ENCODE assay signal across 18 mouse cellular contexts in the genomic region with DNA sequence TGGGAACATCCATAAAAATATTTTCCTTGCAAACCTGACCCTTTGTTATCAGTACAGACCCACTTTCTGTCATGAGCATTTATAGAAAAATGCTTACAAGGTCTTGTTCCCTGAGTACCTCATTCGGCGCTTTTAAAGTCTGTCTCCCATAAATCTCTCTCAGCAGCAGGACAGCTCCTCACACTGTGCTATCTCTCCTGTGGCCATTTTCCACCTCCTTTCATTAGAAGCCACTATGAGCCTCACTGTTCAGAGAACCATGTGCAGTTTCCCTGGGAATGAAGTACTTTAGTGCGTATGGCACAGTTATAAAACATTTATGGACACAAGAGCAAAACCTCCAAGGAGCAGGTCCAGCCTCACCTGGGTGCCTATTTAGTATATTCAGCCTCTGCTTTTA.
A peak's percentile ranks its signal among the peaks of the same experiment; 100 is the strongest.
DNase-seq lines count a peak whose midpoint lies in the region; ATAC-seq and TF ChIP-seq lines count a peak whose summit lies in the region.
"Had no signal": no experiment of that assay in that cellular context is flagged by ENCODE, and none has a peak within 500 bp of the region (broad histone marks: within the 10 kb centered on the region; RNA-seq: fewer than 3 reads in every experiment).

No protein-coding gene starts in this region.

- WGBS in forebrain, embryonic 15.5 days, result 77% methylated on average over 3 of the region's 3 CpGs
- WGBS in forebrain, postnatal 0 days, result 72% methylated on average over 3 of the region's 3 CpGs
- 39% methylated on average over 3 of the region's 3 CpGs for WGBS in hindbrain, embryonic 14.5 days
- WGBS in neural tube, embryonic 15.5 days, result 9% methylated on average over 3 of the region's 3 CpGs

- no peak overlapping the region for H3K4me3 ChIP-seq in forebrain, embryonic 15.5 days
- H3K4me3 ChIP-seq in forebrain, postnatal 0 days (ENCODE audit: low read depth, low read length), result no peak overlapping the region
- no peak overlapping the region for H3K4me3 ChIP-seq in hindbrain, embryonic 14.5 days (replicated peaks; ENCODE audit: low read length)
- H3K4me3 ChIP-seq in neural tube, embryonic 15.5 days (replicated peaks), result no peak overlapping the region
- H3K4me3 ChIP-seq: embryonic facial prominence, embryonic 12.5 days had no signal

- H3K36me3 ChIP-seq in forebrain, embryonic 15.5 days, result no peaks in the 10 kb centered on the region
- H3K36me3 ChIP-seq in forebrain, postnatal 0 days (ENCODE audit: insufficient read depth), result no peaks in the 10 kb centered on the region
- no peaks in the 10 kb centered on the region for H3K36me3 ChIP-seq in hindbrain, embryonic 14.5 days (replicated peaks; ENCODE audit: control insufficient read depth, insufficient read depth)
- H3K36me3 ChIP-seq in neural tube, embryonic 15.5 days, result no peaks in the 10 kb centered on the region
- H3K36me3 ChIP-seq: embryonic facial prominence, embryonic 12.5 days; G1E had no signal

- H3K27me3 ChIP-seq in forebrain, embryonic 15.5 days, result no peaks in the 10 kb centered on the region
- H3K27me3 ChIP-seq in forebrain, postnatal 0 days (ENCODE audit: insufficient read depth, low read length), result no peaks in the 10 kb centered on the region
- no peaks in the 10 kb centered on the region for H3K27me3 ChIP-seq in hindbrain, embryonic 14.5 days (ENCODE audit: control insufficient read depth, insufficient read depth, low read length)
- no peaks in the 10 kb centered on the region for H3K27me3 ChIP-seq in neural tube, embryonic 15.5 days (replicated peaks)
- H3K27me3 ChIP-seq: embryonic facial prominence, embryonic 12.5 days had no signal

- no peaks in the 10 kb centered on the region for H3K9me3 ChIP-seq in forebrain, embryonic 15.5 days
- H3K9me3 ChIP-seq in forebrain, postnatal 0 days (ENCODE audit: low read length), result no peaks in the 10 kb centered on the region
- no peaks in the 10 kb centered on the region for H3K9me3 ChIP-seq in hindbrain, embryonic 14.5 days (ENCODE audit: control insufficient read depth, low read length)
- H3K9me3 ChIP-seq in neural tube, embryonic 15.5 days (replicated peaks), result no peaks in the 10 kb centered on the region
- H3K9me3 ChIP-seq: embryonic facial prominence, embryonic 12.5 days; G1E had no signal

- H3K4me1 ChIP-seq in forebrain, embryonic 15.5 days, result peaks cover 14% of the 10 kb centered on the region
- no peaks in the 10 kb centered on the region for H3K4me1 ChIP-seq in forebrain, postnatal 0 days (ENCODE audit: insufficient read depth)
- peaks cover 19% of the 10 kb centered on the region for H3K4me1 ChIP-seq in hindbrain, embryonic 14.5 days (replicated peaks; ENCODE audit: control insufficient read depth, insufficient read depth, low read length)
- peaks cover 18% of the 10 kb centered on the region for H3K4me1 ChIP-seq in neural tube, embryonic 15.5 days
- H3K4me1 ChIP-seq: embryonic facial prominence, embryonic 12.5 days had no signal

- no peak overlapping the region for H3K27ac ChIP-seq in forebrain, embryonic 15.5 days (replicated peaks)
- no peak overlapping the region for H3K27ac ChIP-seq in forebrain, postnatal 0 days (ENCODE audit: low read depth, low read length)
- peak overlapping the region; percentile 75; the same call in 1 of the 2 replicates for H3K27ac ChIP-seq in hindbrain, embryonic 14.5 days
- H3K27ac ChIP-seq in neural tube, embryonic 15.5 days (replicated peaks), result peak overlapping the region; percentile 54; the same call in 1 of the 2 replicates
- H3K27ac ChIP-seq: embryonic facial prominence, embryonic 12.5 days had no signal

- H3K9ac ChIP-seq in forebrain, embryonic 15.5 days (replicated peaks), result no peak overlapping the region
- no peak overlapping the region for H3K9ac ChIP-seq in forebrain, postnatal 0 days
- no peak overlapping the region for H3K9ac ChIP-seq in hindbrain, embryonic 14.5 days
- no peak overlapping the region for H3K9ac ChIP-seq in neural tube, embryonic 15.5 days (replicated peaks)
- H3K9ac ChIP-seq: embryonic facial prominence, embryonic 12.5 days had no signal

- no peak for DNase-seq in forebrain, postnatal 0 days
- DNase-seq in retina, embryonic 14.5 days (ENCODE audit: low spot score), result peak; percentile 27
- no peak for DNase-seq in retina, postnatal 1 day
- DNase-seq in hindbrain, embryonic 14.5 days (ENCODE audit: low spot score), result no peak
- DNase-seq in gastrocnemius, postnatal 25 days, result no peak
- no peak for DNase-seq in cerebellum, adult 9-11 months
- DNase-seq: cerebellum, postnatal 14 days; gastrocnemius, postnatal 14 days; lung, adult 2 months; lung, postnatal 4 days; right cerebral cortex, adult 18-20 months had no signal

- no peak for TF ChIP-seq CTCF in forebrain, postnatal 0 days (IDR thresholded peaks at IDR 0.05; ENCODE audit: low read depth)

- peak; percentile 32; the same call in 1 of the 2 replicates for ATAC-seq in forebrain, embryonic 15.5 days (replicated peaks)
- ATAC-seq in forebrain, postnatal 0 days, result no peak
- ATAC-seq in hindbrain, embryonic 14.5 days (ENCODE audit: low FRiP score), result peak; percentile 53; the same call in 1 of the 2 replicates
- ATAC-seq in neural tube, embryonic 15.5 days (ENCODE audit: low FRiP score), result peak; percentile 40; the same call in 1 of the 2 replicates
- ATAC-seq: CD4-positive, CD25-positive, alpha-beta regulatory T cell, adult 4 months; inflammation-experienced regulatory T-cells, adult 6 months had no signal

- H3K4me2 ChIP-seq in forebrain, embryonic 15.5 days (replicated peaks), result no peak overlapping the region
- no peak overlapping the region for H3K4me2 ChIP-seq in forebrain, postnatal 0 days (ENCODE audit: low read depth)
- H3K4me2 ChIP-seq in hindbrain, embryonic 14.5 days (replicated peaks), result no peak overlapping the region
- H3K4me2 ChIP-seq in neural tube, embryonic 15.5 days, result no peak overlapping the region
- H3K4me2 ChIP-seq: embryonic facial prominence, embryonic 12.5 days; liver, embryonic 11.5 days had no signal

Comparison
In these comparisons a context has a peak if more than half of its experiments do, and no peak if none do; other contexts are left out.
1. H3K27ac ChIP-seq: peak in hindbrain, embryonic 14.5 days (single experiment) and neural tube, embryonic 15.5 days (single experiment); none in forebrain, embryonic 15.5 days (single experiment) and forebrain, postnatal 0 days (single experiment).